Mouse (Mus musculus): ENCODE measurements around the gene Pikfyve.

Gene Pikfyve

GRCm38 (mm10) chr1:65186287-65187073 lies at the start of gene Pikfyve, which contains the start of gene Idh1:
Gene Pikfyve, plus strand, starts transcription at chr1:65186683.
Gene Idh1, minus strand, starts transcription at chr1:65186500.
- DNase-seq (ENCODE audit: low read depth in 1 of 2, low spot score in 2 of 2), result peak; percentile 88 to 96

GRCm38 (mm10) chr1:65137560-65137959 lies 48.9 kb upstream of the Pikfyve start:
- DNase-seq (ENCODE audit: low read depth in 1 of 2, low spot score in 2 of 2), result no peak

GRCm38 (mm10) chr1:65144783-65145182 lies 41.7 kb upstream of the Pikfyve start:
- no peak for DNase-seq (ENCODE audit: low read depth in 1 of 2, low spot score in 2 of 2)

GRCm38 (mm10) chr1:65146601-65147000 lies 39.9 kb upstream of the Pikfyve start:
- DNase-seq (ENCODE audit: low read depth in 1 of 2, low spot score in 2 of 2), result no peak

GRCm38 (mm10) chr1:65147326-65147725 lies 39.2 kb upstream of the Pikfyve start:
- DNase-seq (ENCODE audit: low read depth in 1 of 2, low spot score in 2 of 2), result no peak

- no peak for DNase-seq (ENCODE audit: low read depth in 1 of 2, low spot score in 2 of 2)
Measured at GRCm38 (mm10) chr1:65147971-65148370, 38.5 kb upstream of the Pikfyve start.

GRCm38 (mm10) chr1:65154814-65155213 lies 31.7 kb upstream of the Pikfyve start:
- no peak for DNase-seq (ENCODE audit: low read depth in 1 of 2, low spot score in 2 of 2)

- DNase-seq (ENCODE audit: low read depth in 1 of 2, low spot score in 2 of 2), result no peak
Measured at GRCm38 (mm10) chr1:65156111-65156510, 30.4 kb upstream of the Pikfyve start.

- DNase-seq (ENCODE audit: low read depth in 1 of 2, low spot score in 2 of 2), result no peak
Measured at GRCm38 (mm10) chr1:65162210-65162609, 24.3 kb upstream of the Pikfyve start.

GRCm38 (mm10) chr1:65167496-65167895 lies 19.0 kb upstream of the Pikfyve start:
- DNase-seq (ENCODE audit: low read depth in 1 of 2, low spot score in 2 of 2), result no peak

- no peak for DNase-seq (ENCODE audit: low read depth in 1 of 2, low spot score in 2 of 2)
Measured at GRCm38 (mm10) chr1:65169536-65169935, 16.9 kb upstream of the Pikfyve start.

GRCm38 (mm10) chr1:65169947-65170346 lies 16.5 kb upstream of the Pikfyve start:
- DNase-seq (ENCODE audit: low read depth in 1 of 2, low spot score in 2 of 2), result no peak

- no peak for DNase-seq (ENCODE audit: low read depth in 1 of 2, low spot score in 2 of 2)
Measured at GRCm38 (mm10) chr1:65171579-65171978, 14.9 kb upstream of the Pikfyve start.

GRCm38 (mm10) chr1:65173716-65174115 lies 12.8 kb upstream of the Pikfyve start:
- no peak for DNase-seq (ENCODE audit: low read depth in 1 of 2, low spot score in 2 of 2)

- no peak for DNase-seq (ENCODE audit: low read depth in 1 of 2, low spot score in 2 of 2)
Measured at GRCm38 (mm10) chr1:65176171-65176570, 10.3 kb upstream of the Pikfyve start.

- DNase-seq (ENCODE audit: low read depth in 1 of 2, low spot score in 2 of 2), result no peak
Measured at GRCm38 (mm10) chr1:65176912-65177311, 9.6 kb upstream of the Pikfyve start.

GRCm38 (mm10) chr1:65177452-65177851 lies 9.0 kb upstream of the Pikfyve start:
- DNase-seq (ENCODE audit: low read depth in 1 of 2, low spot score in 2 of 2), result no peak

- DNase-seq (ENCODE audit: low read depth in 1 of 2, low spot score in 2 of 2), result peak; percentile 92 to 94
Measured at GRCm38 (mm10) chr1:65178126-65178901, 8.2 kb upstream of the Pikfyve start.

GRCm38 (mm10) chr1:65178902-65179432 lies 7.5 kb upstream of the Pikfyve start:
- DNase-seq (ENCODE audit: low read depth in 1 of 2, low spot score in 2 of 2), result peak; percentile 49 to 75

- DNase-seq (ENCODE audit: low read depth in 1 of 2, low spot score in 2 of 2), result peak in 1 of 2 experiments; percentile 24
Measured at GRCm38 (mm10) chr1:65179634-65180249, 6.7 kb upstream of the Pikfyve start.

- no peak for DNase-seq (ENCODE audit: low read depth in 1 of 2, low spot score in 2 of 2)
Measured at GRCm38 (mm10) chr1:65181459-65181858, 5.0 kb upstream of the Pikfyve start.

Data from monocyte, adult 2 months (primary cell).